ENCODE assay signal across 8 mouse cellular contexts in genomic region chr10:56228568-56229209, GRCm38 (mm10). TPM values are rescaled to one million over a fixed set of nuclear protein-coding genes. Genes with fewer than 3 reads are reported as not detected.
DNase-seq lines count a peak whose midpoint lies in the region; ATAC-seq lines count a peak whose summit lies in the region.

TSS of gene Tbc1d32 (minus strand) at chr10:56228689.

- 3% methylated on average over 42 of the region's 42 CpGs for WGBS in intestine, embryonic 14.5 days

- no peaks in the 10 kb centered on the region for H3K9me3 ChIP-seq in intestine, embryonic 14.5 days (ENCODE audit: control insufficient read depth, low read length)

- peak within 1 kb of the TSS; percentile 49 for H3K9ac ChIP-seq in intestine, embryonic 14.5 days (ENCODE audit: low read length)

- no peaks in the 10 kb centered on the region for H3K27me3 ChIP-seq in intestine, embryonic 14.5 days (replicated peaks; ENCODE audit: control insufficient read depth, insufficient read depth, low read length)

- no peaks in the 10 kb centered on the region for H3K36me3 ChIP-seq in intestine, embryonic 14.5 days (ENCODE audit: control insufficient read depth, insufficient read depth, low read length)

- peak within 1 kb of the TSS; percentile 66 for H3K4me2 ChIP-seq in intestine, embryonic 14.5 days (ENCODE audit: low read length)

- 0 out of 2 replicates have a peak, but pooled peaks cover 5% of the 10 kb centered on the region for H3K4me1 ChIP-seq in intestine, embryonic 14.5 days (replicated peaks; ENCODE audit: control insufficient read depth, insufficient read depth, low read length)

- H3K4me3 ChIP-seq in intestine, embryonic 14.5 days (ENCODE audit: low read depth, low read length): peak within 1 kb of the TSS; percentile 59

- H3K27ac ChIP-seq in intestine, embryonic 14.5 days (ENCODE audit: low read depth): peak within 1 kb of the TSS; percentile 74

- ATAC-seq in intestine, embryonic 14.5 days (replicated peaks; ENCODE audit: low FRiP score, low TSS enrichment, low read depth): peak; percentile 99

- DNase-seq in adrenal gland, adult 18-20 months (ENCODE audit: low spot score in 2 of 2): peak; percentile 91 to 93
- peak; percentile 96 for DNase-seq in embryo, embryonic 11 days
- DNase-seq in gastrocnemius, postnatal 25 days: peak; percentile 87
- peak; percentile 98 for DNase-seq in intestine, embryonic 14.5 days (ENCODE audit: low spot score)
- peak; percentile 92 to 93 for DNase-seq in left cerebral cortex, postnatal 14 days (ENCODE audit: low spot score in 2 of 2)
- DNase-seq in mesoderm, embryonic 11.5 days (ENCODE audit: low read depth, low spot score): peak; percentile 96
- peak; percentile 87 for DNase-seq in right cerebral cortex, postnatal 36 days (ENCODE audit: low spot score in 2 of 2)
- DNase-seq in yolk sac, embryonic 10.5 days (ENCODE audit: low spot score): peak; percentile 92

- intact Hi-C loops in left cerebral cortex, postnatal 14 days (cut with DNase I): loop anchor here (5.0 kb wide), 1 partner anchor 111 kb away; no protein-coding TSS in a partner anchor

RNA-seq across cellular contexts. Expression of gene Tbc1d32, which starts in this region (rescaled TPM):
- 1 to 10 TPM; 5.3 to 6.2 TPM for total RNA-seq in adrenal gland, adult 18-20 months (2021)
- total RNA-seq in gastrocnemius, postnatal 25 days (2021): 1 to 10 TPM; 1.4 to 1.9 TPM
- 3.5 and 3.8 TPM in 2 replicates for polyA plus RNA-seq in intestine, embryonic 14.5 days (2014; fragmentation: Nextera tagmentation; extraction: Ambion mirVana)
- 1 to 10 TPM; 8.2 to 9.2 TPM for total RNA-seq in left cerebral cortex, postnatal 14 days (2021)

Comparison
In these comparisons a context has a peak if more than half of its experiments do, and no peak if none do; other contexts are left out.
1. Peak in every context shown above with its lines: DNase-seq, ATAC-seq, H3K4me3 ChIP-seq and H3K27ac ChIP-seq.